Mouse (Mus musculus) thymus, postnatal 14 days (tissue): ENCODE data around the gene Noct.
"Not testable (repeated sequence)": the region's sequence is repeated elsewhere in the genome, so short reads cannot be mapped to it uniquely, and the experiment has no call there.

ENCODE experiments used
- DNase-seq: peaks from one replicate; pipeline ENCODE4 v3.0.0; 2021

The Noct gene

DNA sequence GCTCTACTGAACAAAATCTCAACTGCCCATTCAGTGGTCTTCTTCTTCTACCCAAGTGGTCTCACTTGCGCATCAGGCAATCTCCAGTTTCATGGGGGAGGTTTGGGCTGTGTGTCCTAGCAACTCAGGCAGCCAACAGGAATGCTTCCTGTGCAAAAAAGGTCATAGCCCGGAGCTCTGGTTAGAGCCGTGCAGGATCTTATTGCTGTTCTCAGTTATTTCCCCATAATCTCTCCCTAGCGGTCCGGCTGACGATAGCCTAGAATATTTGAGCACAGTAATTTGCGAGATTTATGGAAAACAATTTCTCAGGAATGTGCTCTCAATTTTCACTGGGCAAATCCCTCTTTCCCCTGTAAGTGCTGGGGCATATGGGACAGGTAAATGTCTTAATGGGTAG lies 17.7 kb upstream of the Noct start:
- no peak for DNase-seq

DNA sequence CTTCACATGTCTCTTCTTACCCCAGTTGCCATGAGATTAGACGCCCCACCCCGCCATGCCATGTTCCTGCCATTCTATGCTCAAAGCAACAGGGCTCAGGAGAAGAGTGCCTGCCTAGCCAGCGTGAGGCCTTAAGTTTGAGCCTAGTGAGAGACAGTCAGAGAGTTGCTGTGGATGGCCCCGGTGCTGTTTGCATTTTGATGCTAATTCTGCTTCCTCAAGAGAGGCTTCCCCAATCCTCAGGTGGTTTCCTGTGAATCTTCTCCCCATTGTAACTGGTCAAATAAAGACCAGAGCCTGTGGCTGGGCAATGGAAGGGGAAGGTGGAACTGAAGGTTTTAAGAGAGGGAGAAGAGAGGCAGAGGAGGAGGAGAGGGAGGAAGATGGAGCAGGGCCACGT lies 15.6 kb upstream of the Noct start:
- DNase-seq: no peak

DNA sequence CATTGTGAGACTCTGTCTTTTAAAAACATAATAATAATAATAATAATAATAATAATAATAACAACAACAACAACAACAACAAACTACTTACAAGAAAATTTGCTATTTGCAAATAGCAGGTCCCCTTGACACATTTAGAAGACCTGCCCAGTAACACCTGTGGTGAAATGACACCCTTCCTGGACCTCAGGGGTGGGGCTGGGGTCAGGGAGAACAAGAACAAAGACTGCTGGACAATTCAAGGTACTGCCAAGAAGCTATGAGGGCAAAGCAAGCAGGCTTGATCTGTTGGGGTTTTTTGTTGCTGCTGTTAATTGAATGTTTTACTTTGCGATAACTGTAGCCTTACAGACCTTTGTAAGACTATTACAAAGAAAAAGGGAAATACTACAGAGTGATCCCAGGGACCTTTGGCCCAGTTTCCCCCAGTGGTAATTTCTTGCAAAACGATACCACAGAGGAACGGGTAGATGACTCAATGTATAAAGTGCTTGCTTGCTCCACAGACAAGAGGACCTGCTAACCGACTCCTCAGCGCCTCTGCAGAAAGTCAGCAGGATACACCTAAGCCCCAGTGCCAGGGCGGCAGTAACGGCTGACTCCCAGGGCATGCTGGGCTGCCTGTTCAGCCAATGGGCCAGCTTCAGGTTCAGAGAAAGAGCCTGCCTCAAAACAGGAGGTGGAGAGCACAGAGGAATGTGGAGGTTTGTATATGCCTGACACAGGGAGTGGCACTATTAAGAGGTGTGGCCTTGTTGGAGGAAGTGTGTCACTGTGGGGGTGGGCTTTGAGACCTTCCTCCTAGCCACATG lies 14.5 kb upstream of the Noct start:
- no peak for DNase-seq

DNA sequence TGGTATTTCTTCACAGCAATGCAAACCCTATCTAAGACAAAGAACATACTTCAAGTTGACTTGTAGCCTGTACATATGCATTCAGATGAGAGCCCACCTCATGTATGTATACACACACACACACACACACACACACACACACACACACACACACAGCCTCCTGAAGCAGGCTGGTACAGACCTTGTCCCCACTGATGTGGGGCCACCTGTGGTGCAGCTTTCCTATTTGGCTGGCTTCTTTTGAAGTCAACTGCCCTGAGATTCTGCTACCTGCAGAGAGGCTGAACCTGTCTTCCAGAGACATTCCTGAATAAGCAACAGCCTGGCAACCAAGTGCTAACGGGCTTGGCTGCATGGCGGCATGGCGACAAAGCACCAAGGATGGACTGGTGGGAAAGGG lies 13.8 kb upstream of the Noct start:
- DNase-seq: no peak

DNA sequence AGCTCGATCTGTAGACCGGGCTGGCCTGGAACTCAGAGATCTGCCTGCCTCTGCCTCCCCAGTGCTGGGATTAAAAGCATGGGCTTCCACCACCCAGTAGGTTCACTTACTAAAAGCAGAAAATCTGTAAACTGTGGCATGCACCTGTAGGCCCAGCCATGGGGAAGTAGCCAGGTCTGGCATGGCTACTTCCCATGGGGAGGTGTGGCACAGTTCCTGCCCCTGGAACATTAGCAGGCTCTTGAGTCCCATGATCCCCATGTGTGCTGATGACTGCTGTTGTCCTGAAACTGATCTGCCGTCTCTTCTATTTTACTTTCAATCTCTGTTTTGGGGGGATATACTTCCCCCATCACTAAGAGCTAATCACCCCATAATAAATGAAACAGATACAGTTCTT lies 11.1 kb upstream of the Noct start:
- DNase-seq: no peak

DNA sequence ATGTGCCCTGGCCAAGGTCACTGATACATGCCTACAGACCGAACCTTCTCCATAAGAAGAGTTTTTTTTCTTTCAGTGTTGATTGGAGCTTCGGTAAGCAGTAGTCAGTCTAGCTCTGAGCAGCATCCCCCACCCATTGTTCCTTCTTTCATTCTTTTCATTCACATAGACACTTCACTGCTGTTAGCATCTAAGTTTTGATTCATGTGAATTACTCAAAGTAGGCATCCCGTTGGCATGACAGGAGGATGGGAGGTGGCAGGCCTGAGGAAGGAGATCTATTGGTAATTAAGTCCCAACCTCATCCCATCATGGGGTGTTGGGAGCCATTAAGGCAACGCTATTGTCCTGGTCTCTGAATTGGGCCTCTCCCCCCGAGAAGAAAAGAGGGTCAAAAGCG lies 8.6 kb upstream of the Noct start:
- DNase-seq: no peak

DNA sequence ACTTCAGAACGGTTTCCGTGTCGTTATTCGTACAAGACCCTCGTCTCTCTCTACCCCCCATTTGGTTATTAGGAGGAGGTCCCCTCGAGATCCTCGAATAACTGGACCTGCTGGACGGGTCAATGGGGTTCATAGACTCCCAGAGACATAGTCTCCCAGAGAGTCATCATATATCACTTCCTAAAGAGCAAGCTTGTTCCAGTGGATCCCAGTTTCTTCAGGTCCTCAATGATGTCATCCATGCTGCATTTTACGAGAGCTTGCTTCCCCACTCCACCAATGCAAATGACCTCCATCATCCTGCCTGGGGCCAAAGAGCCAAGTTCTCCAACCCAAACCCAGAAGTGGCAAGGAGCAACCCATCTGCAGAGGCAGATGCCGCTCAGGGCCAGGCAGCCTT lies 7.9 kb upstream of the Noct start:
- not testable (repeated sequence) for DNase-seq

DNA sequence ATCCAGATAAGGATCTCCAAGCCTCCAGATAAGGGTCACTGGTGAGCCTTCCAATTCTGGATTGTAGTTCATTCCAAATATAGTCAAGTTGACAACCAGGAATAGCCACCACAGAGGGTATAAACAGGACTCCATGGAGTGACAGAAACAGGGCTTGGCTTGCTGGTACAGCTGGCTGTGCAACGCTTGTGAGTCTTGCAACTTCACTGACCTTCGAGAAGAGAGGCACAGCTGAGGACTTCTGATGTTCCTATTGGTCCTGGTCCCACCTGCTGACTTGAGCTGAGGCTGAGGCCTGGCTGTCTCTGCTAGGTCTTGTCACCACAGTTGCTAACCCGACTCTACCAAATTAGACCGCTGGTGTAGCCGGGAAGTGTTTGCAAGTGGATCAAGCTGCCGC lies 5.9 kb upstream of the Noct start:
- not testable (repeated sequence) for DNase-seq

DNA sequence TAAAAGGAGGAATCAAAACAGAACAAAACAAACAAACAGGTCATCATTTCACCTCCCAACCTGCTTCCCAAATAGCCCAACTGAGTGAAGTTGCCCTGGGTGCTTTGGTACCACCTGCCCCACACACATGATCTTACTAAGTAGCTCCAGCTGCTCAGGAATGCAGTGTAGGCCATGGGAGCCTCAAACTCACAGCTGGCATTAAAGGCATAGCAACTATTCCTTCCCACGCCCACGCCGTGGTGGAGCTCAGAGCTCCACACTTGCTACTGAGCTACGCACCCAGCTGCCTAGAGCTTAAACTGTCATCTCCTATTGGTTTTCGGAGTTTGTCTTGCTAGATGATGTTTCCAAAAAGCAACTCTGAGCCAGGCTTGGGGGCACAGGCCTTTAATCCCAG lies 5.0 kb upstream of the Noct start:
- no peak for DNase-seq

DNA sequence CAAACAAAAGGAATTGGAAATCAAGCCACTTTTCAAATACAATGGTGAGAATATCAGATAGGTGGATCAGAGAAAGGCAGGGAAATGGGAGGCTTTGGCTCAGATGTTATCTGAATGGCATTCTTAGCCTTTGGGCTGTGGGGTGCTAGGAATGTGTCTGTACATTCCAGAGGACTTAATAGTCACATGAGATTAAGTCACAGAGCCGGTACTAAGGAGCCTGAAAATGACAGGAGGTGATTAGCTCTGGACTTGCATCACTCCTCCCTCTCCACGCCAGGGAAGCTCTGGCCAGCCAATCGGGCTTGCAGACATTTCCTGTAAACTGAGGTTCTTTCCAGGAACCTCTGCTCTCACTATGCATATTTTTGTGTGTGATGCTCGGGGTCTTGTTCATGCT lies 3.4 kb upstream of the Noct start:
- DNase-seq: no peak

DNA sequence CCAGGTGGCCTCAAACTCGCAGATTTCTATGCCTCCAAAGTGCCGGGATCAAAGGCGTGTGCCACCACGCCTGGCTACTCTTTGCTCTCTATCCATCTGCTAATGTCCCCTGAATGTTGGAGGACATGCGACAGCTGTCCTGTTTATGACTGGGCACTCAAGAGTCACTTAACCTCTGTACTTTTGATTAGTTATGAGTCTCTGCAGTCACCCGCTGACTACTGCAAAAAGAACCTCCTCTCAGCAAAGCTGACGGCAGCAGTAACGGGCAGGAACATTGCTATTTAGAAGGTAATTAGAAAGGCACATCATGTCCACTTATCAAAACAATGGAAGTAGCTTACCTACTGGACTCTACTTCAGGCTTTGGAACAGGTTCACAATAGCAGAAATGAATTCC lies 2.4 kb upstream of the Noct start:
- DNase-seq: no peak

DNA sequence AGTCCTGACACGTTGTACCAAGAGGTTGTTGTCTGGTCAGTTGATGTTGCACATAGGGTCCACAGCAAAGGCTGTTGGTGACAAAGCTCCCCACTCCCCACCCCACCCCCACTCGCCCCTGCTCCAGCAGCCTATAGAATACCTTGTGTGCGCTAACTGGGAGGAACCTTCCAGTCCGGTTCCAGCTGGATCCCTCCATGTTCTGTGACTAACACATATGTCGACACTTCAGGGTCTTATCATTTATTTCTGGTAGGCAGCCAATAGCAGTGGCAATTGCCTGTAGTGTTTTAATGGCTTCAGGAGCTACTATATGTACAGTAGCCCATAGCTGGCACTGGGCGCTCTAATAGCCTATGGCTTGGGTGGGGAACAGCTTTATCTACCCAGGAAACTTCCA lies 1.9 kb upstream of the Noct start:
- no peak for DNase-seq

DNA sequence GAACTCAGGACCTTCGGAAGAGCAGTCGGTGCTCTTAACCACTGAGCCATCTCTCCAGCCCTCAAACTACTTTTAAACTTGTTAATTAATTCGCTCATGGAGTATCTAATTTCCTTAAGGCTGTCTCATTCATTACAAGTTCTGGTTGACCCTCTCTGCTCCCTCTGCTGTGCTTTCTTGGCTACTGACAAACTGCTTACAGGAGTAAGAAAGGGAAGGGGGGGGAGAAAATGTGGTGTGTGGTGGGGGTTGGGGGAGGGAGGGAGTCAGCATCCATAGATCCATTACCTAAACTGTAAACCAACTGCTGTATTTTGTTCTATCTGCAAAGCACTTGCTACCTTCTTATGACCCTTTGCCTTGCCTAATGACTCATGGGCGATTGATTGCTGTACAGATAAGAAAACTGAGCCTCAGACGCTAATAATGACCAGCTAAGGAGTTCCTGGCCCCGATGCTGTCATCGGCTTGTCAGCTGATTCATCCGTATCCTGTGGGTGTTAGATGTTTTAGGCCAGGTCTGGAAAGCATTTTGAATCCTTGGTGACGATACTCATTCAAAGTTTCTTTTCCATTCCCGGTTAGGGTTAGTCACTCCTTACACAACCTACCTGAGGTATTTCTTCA lies 1.3 kb upstream of the Noct start:
- no peak for DNase-seq

DNA sequence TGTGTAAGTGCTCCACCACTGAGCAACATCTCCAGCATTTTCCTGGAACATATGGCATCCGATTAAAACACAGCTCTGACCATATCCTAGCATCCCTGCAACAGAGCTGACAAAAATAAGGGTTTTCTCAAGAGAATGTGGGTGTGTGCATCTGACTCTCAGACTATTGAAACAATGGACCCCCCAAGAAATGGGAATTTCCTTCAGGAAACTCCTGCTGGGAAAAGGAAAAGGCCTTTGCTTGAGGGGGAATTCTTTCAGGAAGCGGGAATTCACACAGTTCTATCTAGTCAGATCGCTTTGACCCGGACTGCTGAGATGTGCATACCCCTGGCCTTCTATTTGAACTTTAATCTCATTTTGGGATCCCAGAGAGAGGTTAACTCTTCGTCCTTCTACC lies 691 bp upstream of the Noct start:
- DNase-seq: no peak

DNA sequence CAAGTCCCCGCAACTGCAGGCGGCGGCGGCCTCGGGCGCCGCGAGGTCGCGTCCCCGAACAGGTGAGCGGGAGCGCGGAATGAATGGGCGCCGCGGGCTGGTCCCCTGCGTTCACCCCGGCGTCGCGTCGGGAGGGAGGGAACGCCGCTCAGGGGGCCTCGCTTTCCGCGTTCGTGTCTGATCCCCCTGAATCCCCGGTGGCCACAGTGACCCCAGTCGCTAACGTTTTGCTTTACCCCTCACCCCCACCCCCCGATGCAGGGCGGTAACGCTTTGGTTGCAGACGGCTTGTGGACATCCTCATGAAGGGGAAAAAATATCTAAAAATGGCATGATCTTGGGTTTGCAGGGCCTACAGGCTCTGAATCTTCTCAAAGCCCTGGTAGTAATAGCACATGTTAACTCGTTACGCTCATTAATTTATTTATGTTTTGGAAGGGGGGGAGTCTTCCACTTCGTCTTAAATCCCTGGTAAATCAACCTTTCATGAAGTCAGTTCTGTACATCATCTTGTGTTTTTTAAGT lies 1.0 kb downstream of the Noct start:
- DNase-seq: no peak

DNA sequence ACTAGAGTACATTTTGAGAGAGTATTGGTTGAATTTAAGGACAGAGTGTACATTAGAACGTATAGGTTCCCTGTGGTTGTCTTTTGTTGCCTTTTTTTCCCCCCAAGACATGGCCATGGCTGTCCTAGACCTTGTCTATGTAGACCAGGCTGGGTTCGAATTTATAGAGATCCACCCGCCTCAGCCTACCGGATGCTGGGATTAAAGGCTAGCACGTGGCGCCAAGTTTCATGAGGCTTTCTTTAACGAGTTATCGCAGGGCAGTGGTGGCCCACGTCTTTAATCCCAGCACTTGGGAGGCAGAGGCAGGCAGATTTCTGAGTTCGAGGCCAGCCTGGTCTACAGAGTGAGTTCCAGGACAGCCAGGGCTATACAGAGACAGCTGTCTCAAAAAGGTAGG lies 1.7 kb downstream of the Noct start:
- DNase-seq: no peak

DNA sequence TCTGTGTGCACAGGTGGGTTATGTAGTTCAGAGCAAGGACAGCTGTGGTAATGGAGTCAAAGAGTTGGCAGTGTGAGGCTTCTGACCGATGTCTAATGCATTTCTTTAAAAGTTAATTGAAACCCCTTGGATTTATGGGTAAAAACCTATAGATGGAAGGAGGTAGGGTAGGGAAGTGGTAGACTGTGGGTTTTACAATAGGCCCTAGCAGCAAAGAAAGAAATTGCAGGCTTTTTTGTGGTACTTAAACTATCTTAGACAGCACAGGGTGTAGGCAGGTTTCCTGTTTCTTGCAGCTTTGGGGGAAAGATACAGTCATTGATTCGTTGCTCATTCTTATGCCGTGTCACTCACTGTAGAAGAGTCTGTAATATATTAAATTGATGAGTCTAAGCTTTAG lies 2.4 kb downstream of the Noct start:
- DNase-seq: peak; percentile 22

DNA sequence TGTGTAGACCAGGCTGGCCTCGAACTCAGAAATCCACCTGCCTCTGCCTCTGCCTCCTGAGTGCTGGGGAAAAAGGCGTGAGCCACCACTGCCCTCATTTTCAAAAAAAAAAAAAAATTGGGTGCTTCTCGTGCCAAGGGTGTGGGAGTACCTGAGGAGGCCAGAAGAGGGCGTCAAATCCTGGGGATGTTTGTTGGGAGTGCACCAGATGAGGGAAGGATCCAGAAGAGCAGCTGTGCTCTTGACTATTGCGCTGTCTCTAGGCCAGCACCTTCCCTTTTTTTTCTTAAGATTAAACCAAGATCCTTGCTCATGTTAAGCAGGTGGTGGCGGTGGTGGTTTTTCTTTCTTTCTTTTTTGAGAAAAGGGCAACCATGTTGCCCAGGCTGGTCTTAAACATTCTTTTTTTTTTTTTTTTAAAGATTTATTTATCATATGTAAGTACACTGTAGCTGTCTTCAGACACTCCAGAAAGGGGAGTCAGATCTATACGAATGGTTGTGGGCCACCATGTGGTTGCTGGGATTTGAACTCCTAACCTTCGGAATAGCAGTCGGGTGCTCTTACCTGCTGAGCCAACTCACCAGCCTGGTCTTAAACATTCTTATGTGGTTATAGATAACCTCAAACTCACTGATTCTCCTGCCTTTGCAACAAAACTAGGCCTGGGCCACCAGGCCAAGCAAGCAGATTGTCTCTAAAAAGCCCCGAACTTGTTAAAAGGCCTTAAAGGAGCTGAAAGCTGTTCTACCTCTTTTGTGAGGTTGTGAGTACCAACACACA lies 4.0 kb downstream of the Noct start:
- DNase-seq: peak; percentile 66

DNA sequence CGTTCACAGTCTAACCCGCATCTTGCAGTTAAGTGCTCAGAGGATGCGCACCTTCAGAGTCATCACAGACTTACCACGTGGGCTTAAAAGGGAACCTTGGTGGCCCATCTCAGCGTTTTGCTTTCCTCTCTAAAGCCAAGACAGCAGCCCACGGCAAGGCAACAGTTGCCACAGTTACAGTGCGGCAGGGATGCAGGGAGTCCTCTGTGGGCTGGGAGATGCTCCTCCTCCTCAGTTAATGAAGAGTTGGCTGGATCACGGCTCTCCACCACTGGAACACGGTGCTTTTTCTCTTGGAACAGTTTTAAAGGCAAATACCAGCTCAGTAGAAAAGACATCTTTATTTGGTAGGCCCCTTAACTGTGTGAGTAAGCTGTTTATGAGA lies 4.6 kb downstream of the Noct start:
- DNase-seq: no peak

DNA sequence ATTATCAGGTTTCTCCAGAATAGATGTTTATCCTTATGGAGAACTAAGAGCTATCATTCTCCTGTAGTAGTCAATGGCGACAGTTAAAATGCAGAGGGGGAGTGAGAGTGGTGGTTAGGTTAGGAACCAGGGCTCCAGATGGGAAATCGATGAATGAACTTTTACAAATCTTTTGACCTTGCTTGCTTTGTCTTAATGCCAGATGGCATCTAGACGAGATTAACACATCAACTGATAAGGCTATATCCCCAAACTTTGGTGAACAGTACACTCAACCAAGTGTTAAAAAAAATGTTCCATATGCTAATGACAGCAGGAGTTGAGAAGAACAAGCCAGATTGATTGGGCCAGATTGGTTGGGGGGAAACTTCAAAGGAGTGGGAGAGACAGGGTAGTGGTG lies 5.0 kb downstream of the Noct start:
- DNase-seq: no peak

DNA sequence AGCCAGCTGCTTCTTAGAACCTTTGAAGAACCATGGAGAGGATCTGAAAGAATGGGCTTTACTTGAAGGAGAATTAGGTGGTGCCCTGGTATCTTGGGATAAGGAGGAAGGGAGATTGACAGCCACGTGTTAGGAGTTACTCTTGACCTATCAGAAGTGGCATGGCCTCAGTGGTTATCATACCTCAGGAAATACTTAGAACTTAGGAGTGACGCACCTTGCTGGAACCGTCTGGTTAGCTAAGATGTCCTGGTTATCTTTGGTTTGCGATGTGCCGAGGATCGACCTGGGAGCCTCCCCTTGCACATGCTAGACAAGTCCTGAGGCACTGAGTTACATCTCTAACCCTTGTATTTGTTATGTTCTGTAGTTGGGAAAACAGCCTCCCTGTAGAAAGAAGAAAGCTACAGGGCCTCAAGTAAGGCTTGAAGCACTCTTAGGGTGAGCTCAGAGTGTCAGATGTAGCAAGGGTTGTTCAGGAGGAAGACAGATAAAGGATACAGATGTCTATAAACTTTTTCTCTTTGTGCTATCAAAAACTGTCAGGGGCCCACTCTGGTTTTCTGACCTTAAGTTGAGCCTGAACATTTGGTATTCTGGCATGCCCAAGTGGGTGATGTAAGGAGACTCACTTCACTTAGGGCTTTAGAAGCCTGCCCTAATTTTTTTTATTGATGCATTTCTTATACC lies 6.0 kb downstream of the Noct start:
- no peak for DNase-seq

DNA sequence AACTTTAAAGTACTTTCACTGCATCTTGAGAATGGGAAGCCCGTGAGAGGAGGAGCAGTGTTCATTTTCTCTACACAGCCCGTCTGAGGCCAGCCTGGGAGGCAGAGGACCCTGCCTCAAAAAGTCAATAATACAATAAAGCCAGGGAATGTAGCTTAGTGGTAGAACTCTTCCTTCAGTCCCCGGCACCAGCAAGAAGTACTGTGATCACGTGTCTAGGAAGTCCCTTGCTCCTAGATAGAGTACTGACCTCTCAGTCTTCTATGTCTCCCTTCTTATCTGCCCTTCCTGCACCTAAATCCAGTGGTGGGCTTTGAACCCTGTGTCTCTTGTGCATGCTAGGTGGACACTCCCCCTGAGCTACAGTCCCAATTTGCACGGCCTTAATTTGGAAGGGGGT lies 6.6 kb downstream of the Noct start:
- DNase-seq: no peak

DNA sequence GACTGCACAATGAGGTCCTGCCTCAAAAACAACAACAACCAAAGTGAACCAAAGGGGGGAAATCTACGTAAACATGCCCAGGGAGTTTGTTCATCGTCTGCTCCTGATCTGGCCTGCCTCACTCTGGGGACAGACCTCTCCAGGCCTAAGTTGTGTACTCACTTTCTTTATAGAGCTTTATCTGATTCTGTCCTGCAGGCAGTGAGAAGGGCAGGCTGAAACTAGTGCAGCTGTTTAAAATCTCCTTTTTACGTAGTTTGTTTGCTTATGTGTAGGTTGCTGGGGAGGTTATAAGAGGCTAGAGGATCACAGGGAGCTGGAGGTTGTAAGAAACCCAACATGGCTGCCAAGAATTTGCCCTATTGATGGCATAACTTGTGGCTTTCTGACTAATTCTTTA lies 7.3 kb downstream of the Noct start:
- no peak for DNase-seq
